Mouse (Mus musculus): ENCODE measurements around the gene Zscan26.
"Not testable (repeated sequence)": the region's sequence is repeated elsewhere in the genome, so short reads cannot be mapped to it uniquely, and the experiment has no call there.

Gene Zscan26

DNA sequence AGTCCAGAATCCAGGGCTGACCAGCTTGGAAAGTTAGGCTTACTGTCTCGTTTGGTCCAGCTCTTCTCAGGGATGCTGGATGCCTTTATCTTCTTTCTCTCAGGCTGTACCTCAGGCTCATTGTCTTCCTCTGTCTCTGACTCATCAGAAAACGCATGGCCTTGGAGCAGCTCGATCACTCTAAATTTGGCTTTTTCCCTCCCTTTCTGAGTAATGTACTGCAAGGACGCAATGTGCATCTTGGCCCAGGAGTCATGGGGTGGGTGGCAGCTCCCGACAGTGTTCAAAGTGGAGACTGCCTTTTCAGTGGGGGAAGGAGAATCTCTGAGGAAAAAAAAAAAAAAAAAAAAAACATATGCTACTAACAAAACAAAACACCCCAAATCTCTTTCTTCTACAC, 30.2 kb downstream of the Zscan26 start:
- DNase-seq (ENCODE audit: low read depth): no peak

GRCm38 (mm10) chr13:21418865-21419264, 34.7 kb downstream of the Zscan26 start:
- peak; percentile 52 for DNase-seq (ENCODE audit: low read depth)

DNA sequence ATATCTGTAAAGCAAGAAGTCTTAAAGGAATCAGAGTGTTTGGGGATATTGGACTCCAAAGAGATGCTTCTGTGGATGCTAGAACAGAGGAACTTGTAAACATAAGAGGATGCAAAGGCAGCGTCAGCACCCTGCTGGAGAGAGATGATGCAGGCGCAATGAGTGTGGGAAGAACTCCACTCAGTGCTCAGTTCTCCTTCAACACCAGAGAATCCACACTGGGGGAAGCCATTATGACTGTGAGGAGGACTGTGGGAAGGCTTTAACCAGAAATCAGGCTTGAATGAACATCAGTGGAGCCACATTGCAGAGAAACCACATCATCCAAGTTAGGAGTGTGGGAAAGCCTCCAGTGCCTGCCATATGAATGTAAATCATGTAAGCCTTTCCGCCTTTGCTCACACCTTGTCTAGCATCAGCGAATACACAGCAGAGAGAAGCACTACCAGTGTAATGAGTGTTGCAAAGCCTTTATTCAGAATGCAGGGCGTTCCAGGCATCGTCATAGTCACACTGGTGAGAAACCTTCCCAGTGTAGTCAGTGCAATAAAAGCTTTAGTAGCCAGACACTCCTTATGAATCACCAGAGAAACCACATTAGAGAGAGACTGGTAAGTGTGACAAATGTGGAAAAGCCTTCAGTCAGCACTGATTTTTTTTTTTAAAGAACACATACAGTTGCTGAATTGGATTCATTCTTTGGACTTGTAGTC, 36.1 kb downstream of the Zscan26 start:
- DNase-seq (ENCODE audit: low read depth): no peak

DNA sequence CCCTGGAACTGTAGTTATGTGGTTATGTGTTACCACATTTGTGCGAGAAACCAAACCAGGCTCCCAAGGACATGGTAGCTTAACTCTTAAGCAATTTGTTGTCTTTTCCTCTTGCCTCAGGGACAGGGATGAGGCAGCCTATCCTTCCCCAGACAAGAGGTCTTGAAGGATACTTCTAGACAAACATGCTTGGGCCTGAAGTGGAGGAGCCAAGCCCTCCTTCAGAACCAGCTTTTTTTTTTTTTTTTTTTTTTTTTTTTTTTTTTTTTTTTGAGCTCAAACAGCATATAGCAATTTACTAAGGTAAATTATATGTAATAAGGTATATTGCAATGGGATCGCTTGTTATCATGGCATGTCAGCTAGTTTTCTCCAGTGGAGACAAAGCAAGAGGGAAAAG, 37.8 kb downstream of the Zscan26 start:
- no peak for DNase-seq (ENCODE audit: low read depth)

DNA sequence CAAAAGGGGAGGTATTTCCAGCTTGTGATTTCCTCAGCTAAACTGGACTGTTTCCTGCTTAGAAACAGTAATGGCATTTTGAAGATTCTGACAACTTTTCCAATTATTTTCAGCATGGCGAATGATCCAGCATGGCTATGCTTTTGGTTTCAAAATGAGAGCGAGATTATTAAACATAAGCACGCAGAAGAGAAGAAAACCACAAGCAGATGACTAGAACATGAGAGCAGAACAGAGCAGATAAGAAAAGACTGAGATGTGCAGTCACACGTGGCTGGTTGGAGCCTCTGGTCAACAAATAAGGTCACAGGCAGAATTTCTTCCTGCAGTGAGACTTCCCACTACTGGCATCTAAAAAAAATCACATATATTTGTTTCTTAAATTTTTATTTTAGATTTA, 38.3 kb downstream of the Zscan26 start:
- peak; percentile 38 for DNase-seq (ENCODE audit: low read depth)

- peak; percentile 44 for DNase-seq (ENCODE audit: low read depth)
Observed at GRCm38 (mm10) chr13:21414231-21415212, 39.0 kb downstream of the Zscan26 start.

DNA sequence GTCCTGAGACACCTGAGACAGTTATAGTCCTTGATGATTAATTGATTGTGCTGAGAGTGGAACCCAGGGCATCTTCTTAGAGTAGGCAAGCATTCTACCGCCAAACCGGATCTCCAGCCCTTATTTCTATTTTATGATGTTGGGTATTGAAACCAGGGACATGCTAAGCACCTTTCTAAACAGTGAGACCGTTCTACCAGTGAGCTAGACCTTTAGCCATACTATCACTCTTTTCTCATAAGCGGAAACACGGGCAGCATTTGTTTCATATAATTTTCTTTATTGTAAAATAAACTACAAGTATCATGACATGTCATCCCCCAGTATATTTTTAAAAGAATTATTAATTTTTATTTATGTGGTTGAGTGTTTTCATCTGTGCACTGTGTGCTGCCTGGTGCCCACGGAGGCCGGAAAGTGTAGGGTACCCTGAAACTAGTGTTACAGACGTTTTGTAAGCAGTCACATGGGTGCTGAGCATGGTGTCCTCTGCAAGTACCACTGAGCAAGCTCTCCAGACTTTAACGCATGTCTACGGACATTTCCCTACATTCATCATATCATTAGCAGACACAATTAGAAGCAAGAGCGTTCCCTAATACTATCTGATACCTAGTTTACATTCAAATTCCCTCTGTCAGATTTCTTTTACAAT, 44.6 kb downstream of the Zscan26 start:
- DNase-seq (ENCODE audit: low read depth): no peak

DNA sequence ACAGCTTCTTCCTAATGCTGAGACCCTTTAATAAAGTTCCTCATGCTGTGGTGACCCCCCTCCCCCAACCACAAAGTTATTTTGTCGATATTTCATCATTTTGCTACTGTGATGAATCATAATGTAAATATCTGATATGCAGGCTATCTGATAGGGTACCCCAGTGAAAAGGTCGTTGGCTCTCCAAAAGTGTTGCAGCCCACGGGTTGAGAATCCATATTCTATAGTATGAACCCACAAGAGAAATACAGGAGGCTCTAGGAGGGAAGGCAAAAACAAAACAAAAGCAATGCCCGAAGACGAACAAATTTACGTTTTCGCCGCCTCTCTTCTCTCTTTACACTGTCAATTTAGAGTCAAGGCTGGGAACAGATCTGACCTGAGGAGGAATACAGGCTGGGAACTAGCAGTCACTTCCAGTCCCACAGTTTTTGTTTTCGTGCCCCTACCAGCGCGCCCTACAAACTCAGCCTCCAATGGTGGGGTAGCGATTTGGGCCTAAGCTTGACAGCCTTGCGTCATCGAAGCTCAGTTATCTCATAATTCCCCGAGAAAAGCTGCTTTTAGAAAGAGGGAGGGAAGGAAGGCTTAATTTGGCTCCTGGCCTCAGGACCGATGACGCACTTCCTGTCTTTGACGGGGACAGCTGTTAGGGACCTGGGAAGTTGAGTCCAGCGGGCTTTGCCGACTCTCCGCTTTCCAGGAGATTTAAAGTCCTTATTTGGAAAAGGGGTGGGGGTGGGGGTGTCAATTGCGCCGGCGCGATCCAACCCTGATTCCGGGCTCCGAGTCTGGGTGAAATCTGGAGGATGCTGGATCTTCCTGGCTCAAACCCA, 45.3 kb downstream of the Zscan26 start:
- peak; percentile 55 for DNase-seq (ENCODE audit: low read depth)

DNA sequence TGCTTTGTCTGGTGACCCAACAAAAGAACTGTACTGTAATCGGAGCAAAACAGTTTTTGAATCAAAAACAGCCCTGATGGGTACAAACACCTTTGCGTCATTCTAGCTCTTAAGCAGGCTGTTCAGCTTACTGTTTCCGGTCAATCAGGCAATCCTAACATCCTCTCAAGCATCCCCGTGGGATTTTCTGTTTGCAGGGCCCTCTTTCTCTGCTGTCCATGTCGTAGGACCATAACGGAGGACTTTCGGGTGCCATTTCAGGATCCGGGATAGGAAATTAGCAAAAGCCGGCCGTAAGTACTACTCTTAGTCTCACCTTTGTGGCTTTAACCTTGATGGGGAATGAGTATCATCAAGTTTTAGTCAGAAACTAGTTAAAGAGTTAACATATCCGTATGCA, 46.2 kb downstream of the Zscan26 start:
- DNase-seq (ENCODE audit: low read depth): no peak

- DNase-seq (ENCODE audit: low read depth): no peak
Observed at GRCm38 (mm10) chr13:21402848-21403247, 50.7 kb downstream of the Zscan26 start.

- DNase-seq (ENCODE audit: low read depth): peak; percentile 75
Observed at GRCm38 (mm10) chr13:21402287-21402846, 51.2 kb downstream of the Zscan26 start, which contains the start of gene Zkscan3. TSS of gene Zkscan3 (minus strand) at chr13:21402755.

DNA sequence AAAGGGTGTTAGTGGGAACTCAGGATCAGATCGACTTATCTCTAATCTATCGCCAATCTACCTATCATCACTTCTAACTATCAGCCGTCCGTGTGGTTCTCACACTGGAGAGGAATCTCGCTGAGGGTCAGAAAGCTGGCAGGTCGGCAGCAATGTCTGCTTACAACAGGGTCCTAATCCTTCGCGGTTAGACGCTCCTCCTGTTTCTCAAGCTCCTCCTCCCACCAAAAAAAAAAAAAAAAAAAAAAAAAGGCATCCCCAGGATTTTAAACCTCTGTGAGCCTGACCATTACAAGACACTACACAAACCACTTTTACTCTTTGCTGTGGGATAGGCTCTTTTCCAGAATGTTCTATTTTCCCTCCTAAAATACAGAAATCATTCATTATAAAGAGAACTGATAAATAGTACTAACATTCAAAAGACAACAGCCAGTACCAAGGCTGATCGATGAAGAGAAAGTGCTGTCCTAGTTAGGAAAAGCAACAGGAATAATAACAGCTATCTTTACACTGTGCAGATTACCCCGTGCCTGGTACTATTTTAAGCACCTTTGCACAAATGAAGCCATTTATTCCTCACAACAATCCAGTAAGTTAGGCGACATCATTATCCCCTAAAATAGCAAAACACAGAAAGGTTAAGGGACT, 51.8 kb downstream of the Zscan26 start:
- no peak for DNase-seq (ENCODE audit: low read depth)

DNA sequence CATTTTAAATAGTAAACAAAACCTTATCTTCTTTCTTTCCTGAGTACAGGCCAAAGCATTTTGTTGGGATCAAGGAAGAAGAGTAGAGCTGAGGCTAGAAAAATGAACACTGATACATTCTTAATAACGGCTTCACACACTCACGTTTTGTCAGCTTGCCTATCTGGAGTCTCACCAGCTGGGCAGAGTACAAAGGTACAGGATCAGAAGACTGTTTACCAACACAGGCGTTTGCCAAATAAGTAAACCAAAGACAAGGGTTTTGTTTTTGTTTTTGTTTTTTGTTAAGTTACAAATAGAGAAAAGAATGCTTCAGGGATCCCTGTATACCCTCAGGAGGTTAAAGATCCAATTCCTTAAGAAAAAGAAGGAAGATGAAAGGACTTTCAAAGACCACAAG, 52.4 kb downstream of the Zscan26 start:
- DNase-seq (ENCODE audit: low read depth): no peak

- no peak for DNase-seq (ENCODE audit: low read depth)
Observed at GRCm38 (mm10) chr13:21397486-21397885, 56.0 kb downstream of the Zscan26 start.

DNA sequence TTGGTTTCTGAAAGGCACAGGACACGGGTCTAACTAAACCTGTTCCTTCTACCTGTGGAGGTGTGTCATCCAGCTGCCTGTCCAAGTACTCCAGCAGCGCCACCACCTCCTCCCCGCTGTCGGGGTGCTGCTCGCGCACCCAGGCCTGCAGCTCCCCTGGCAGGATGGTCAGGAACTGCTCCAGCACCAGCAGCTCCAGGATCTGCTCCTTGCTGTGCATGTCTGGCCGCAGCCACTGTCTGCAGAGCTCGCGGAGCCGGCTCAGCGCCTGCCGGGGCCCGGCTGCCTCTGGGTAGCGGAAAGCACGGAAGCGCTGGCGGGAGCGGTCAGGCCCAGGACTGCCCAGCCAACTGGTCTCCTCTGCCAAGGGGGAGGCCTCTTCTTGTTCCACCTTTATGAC, 57.5 kb downstream of the Zscan26 start:
- DNase-seq (ENCODE audit: low read depth): not testable (repeated sequence)

- DNase-seq (ENCODE audit: low read depth): no peak
Observed at GRCm38 (mm10) chr13:21395623-21396022, 57.9 kb downstream of the Zscan26 start.

GRCm38 (mm10) chr13:21395211-21395610, 58.3 kb downstream of the Zscan26 start:
- DNase-seq (ENCODE audit: low read depth): no peak

Data from c-Kit-positive CD71-positive TER-119-negative erythroid progenitor cells, embryonic 14.5 days (primary cell).